Comparison of ENCODE assay signal across 34 mouse cellular contexts in the genomic region with DNA sequence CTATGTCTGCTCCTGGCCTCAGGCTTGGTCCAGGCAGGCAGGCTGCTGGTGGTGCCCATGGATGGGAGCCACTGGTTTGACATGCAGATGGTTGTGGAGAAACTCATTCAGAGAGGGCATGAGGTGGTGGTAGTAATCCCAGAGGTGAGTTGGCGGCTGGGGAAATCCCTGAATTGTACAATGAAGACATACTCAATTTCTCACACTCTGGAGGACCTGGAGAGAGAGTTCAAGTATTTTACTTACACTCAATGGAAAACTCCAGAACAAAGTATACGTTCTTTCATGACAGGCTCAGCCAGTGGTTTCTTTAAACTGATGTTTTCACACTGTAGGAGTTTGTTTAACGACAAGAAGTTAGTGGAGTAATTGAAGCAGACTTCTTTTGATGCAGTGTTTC. TPM values are rescaled to one million over a fixed set of nuclear protein-coding genes. Genes with fewer than 3 reads are reported as not detected.
"Had no signal": no experiment of that assay in that cellular context is flagged by ENCODE, and none has a peak within 500 bp of the region (broad histone marks: within the 10 kb centered on the region; RNA-seq: fewer than 3 reads in every experiment).

No protein-coding gene starts in this region.

RNA-seq across cellular contexts. Expression of gene Ugt1a10, which starts 29.9 kb away (rescaled TPM):
- total RNA-seq: heart, postnatal 10 days; heart, postnatal 14 days; heart, postnatal 25 days; heart, postnatal 36 days; heart, postnatal 4 days; hematopoietic stem cell, adult 5-6 weeks; hindbrain, postnatal 0 days; layer of hippocampus, adult 18-20 months; layer of hippocampus, adult 2 months; layer of hippocampus, adult 8-10 months; layer of hippocampus, postnatal 10 days; layer of hippocampus, postnatal 14 days; layer of hippocampus, postnatal 25 days; layer of hippocampus, postnatal 36 days; left cerebral cortex, adult 18-20 months had no signal
- polyA plus RNA-seq: heart, embryonic 10.5 days; heart, embryonic 11.5 days; heart, embryonic 12.5 days; heart, embryonic 13.5 days; heart, embryonic 14.5 days; heart, embryonic 15.5 days; heart, embryonic 16.5 days; heart, postnatal 0 days; hindbrain, embryonic 10.5 days; hindbrain, embryonic 11.5 days; hindbrain, embryonic 12.5 days; hindbrain, embryonic 13.5 days; hindbrain, embryonic 14.5 days; hindbrain, embryonic 15.5 days; hindbrain, embryonic 16.5 days; hindbrain, postnatal 0 days; inflammation-experienced regulatory T-cells, adult 6 months; intestine, embryonic 14.5 days; intestine, embryonic 15.5 days; intestine, embryonic 16.5 days had no signal

RNA-seq across cellular contexts. Expression of gene Ugt1a9, which starts 45.4 kb away (rescaled TPM):
- total RNA-seq: heart, postnatal 10 days; heart, postnatal 14 days; heart, postnatal 25 days; heart, postnatal 36 days; heart, postnatal 4 days; hematopoietic stem cell, adult 5-6 weeks; hindbrain, postnatal 0 days; layer of hippocampus, adult 18-20 months; layer of hippocampus, adult 2 months; layer of hippocampus, adult 8-10 months; layer of hippocampus, postnatal 10 days; layer of hippocampus, postnatal 14 days; layer of hippocampus, postnatal 25 days; layer of hippocampus, postnatal 36 days; left cerebral cortex, adult 18-20 months had no signal
- polyA plus RNA-seq: heart, embryonic 10.5 days; heart, embryonic 11.5 days; heart, embryonic 12.5 days; heart, embryonic 13.5 days; heart, embryonic 14.5 days; heart, embryonic 15.5 days; heart, embryonic 16.5 days; heart, postnatal 0 days; hindbrain, embryonic 10.5 days; hindbrain, embryonic 11.5 days; hindbrain, embryonic 12.5 days; hindbrain, embryonic 13.5 days; hindbrain, embryonic 14.5 days; hindbrain, embryonic 15.5 days; hindbrain, embryonic 16.5 days; hindbrain, postnatal 0 days; inflammation-experienced regulatory T-cells, adult 6 months had no signal
